Mouse (Mus musculus): ENCODE results near the gene Plch2.

Plch2 gene

GRCm38 (mm10) chr4:154940156-154940555 is 116.4 kb downstream of the Plch2 start:
- TF ChIP-seq POU5F1 (IDR thresholded peaks at IDR 0.05; ENCODE audit: borderline replicate concordance, low read length) (no peak), NANOG (IDR thresholded peaks at IDR 0.05; ENCODE audit: borderline replicate concordance, low read length) (no peak), CTCF (conservative IDR thresholded peaks at IDR 0.05; ENCODE audit: low read length) (no peak)
- no peak overlapping the region for H3K4me3 ChIP-seq (replicated peaks; ENCODE audit: low read length)
- no peaks in the 10 kb centered on the region for H3K9me3 ChIP-seq (ENCODE audit: low read length)
- 0 out of 2 replicates have a peak, but pooled peaks cover 2% of the 10 kb centered on the region for H3K27me3 ChIP-seq (ENCODE audit: insufficient read depth, low read length)
- no peaks in the 10 kb centered on the region for H3K36me3 ChIP-seq (ENCODE audit: insufficient read depth, low read length)
- peaks cover 26% of the 10 kb centered on the region for H3K4me1 ChIP-seq (replicated peaks; ENCODE audit: low read depth, low read length)

GRCm38 (mm10) chr4:154937746-154938145 is 118.8 kb downstream of the Plch2 start:
- Histone ChIP-seq H3K36me3 (ENCODE audit: insufficient read depth, low read length) (no peaks in the 10 kb centered on the region), H3K9me3 (ENCODE audit: low read length) (no peaks in the 10 kb centered on the region), H3K4me3 (replicated peaks; ENCODE audit: low read length) (no peak overlapping the region), H3K27me3 (ENCODE audit: insufficient read depth, low read length) (peaks cover 17% of the 10 kb centered on the region), H3K4me1 (replicated peaks; ENCODE audit: low read depth, low read length) (peaks cover 11% of the 10 kb centered on the region)
- TF ChIP-seq NANOG (IDR thresholded peaks at IDR 0.05; ENCODE audit: borderline replicate concordance, low read length) (no peak), CTCF (conservative IDR thresholded peaks at IDR 0.05; ENCODE audit: low read length) (no peak), POU5F1 (IDR thresholded peaks at IDR 0.05; ENCODE audit: borderline replicate concordance, low read length) (no peak)

- Histone ChIP-seq H3K4me3 (replicated peaks; ENCODE audit: low read length) (no peak overlapping the region), H3K27me3 (ENCODE audit: insufficient read depth, low read length) (peaks cover 21% of the 10 kb centered on the region), H3K36me3 (ENCODE audit: insufficient read depth, low read length) (no peaks in the 10 kb centered on the region), H3K9me3 (ENCODE audit: low read length) (no peaks in the 10 kb centered on the region), H3K4me1 (replicated peaks; ENCODE audit: low read depth, low read length) (peaks cover 5% of the 10 kb centered on the region)
- TF ChIP-seq POU5F1 (IDR thresholded peaks at IDR 0.05; ENCODE audit: borderline replicate concordance, low read length) (no peak), NANOG (IDR thresholded peaks at IDR 0.05; ENCODE audit: borderline replicate concordance, low read length) (no peak), CTCF (conservative IDR thresholded peaks at IDR 0.05; ENCODE audit: low read length) (no peak)
Measured at GRCm38 (mm10) chr4:154936542-154937255, 119.9 kb downstream of the Plch2 start.

- no peak overlapping the region for H3K4me3 ChIP-seq (replicated peaks; ENCODE audit: low read length)
- no peak for TF ChIP-seq POU5F1 (IDR thresholded peaks at IDR 0.05; ENCODE audit: borderline replicate concordance, low read length)
- TF ChIP-seq NANOG (IDR thresholded peaks at IDR 0.05; ENCODE audit: borderline replicate concordance, low read length), result no peak
- TF ChIP-seq CTCF (conservative IDR thresholded peaks at IDR 0.05; ENCODE audit: low read length), result peak; percentile 33
- H3K36me3 ChIP-seq (ENCODE audit: insufficient read depth, low read length), result no peaks in the 10 kb centered on the region
- H3K27me3 ChIP-seq (ENCODE audit: insufficient read depth, low read length), result peaks cover 21% of the 10 kb centered on the region
- 0 out of 2 replicates have a peak, but pooled peaks cover 3% of the 10 kb centered on the region for H3K4me1 ChIP-seq (replicated peaks; ENCODE audit: low read depth, low read length)
- no peaks in the 10 kb centered on the region for H3K9me3 ChIP-seq (ENCODE audit: low read length)
Measured at GRCm38 (mm10) chr4:154935788-154936187, 120.8 kb downstream of the Plch2 start.

GRCm38 (mm10) chr4:154934800-154935199 is 121.8 kb downstream of the Plch2 start:
- Histone ChIP-seq H3K36me3 (ENCODE audit: insufficient read depth, low read length) (no peaks in the 10 kb centered on the region), H3K4me3 (replicated peaks; ENCODE audit: low read length) (no peak overlapping the region), H3K9me3 (ENCODE audit: low read length) (no peaks in the 10 kb centered on the region), H3K4me1 (replicated peaks; ENCODE audit: low read depth, low read length) (0 out of 2 replicates have a peak, but pooled peaks cover 3% of the 10 kb centered on the region), H3K27me3 (ENCODE audit: insufficient read depth, low read length) (peaks cover 26% of the 10 kb centered on the region)
- TF ChIP-seq POU5F1 (IDR thresholded peaks at IDR 0.05; ENCODE audit: borderline replicate concordance, low read length), result no peak
- no peak for TF ChIP-seq NANOG (IDR thresholded peaks at IDR 0.05; ENCODE audit: borderline replicate concordance, low read length)
- no peak for TF ChIP-seq CTCF (conservative IDR thresholded peaks at IDR 0.05; ENCODE audit: low read length)

GRCm38 (mm10) chr4:154933306-154933907 is 123.2 kb downstream of the Plch2 start:
- Histone ChIP-seq H3K27me3 (ENCODE audit: insufficient read depth, low read length) (peaks cover 27% of the 10 kb centered on the region), H3K4me3 (replicated peaks; ENCODE audit: low read length) (no peak overlapping the region)
- TF ChIP-seq POU5F1 (IDR thresholded peaks at IDR 0.05; ENCODE audit: borderline replicate concordance, low read length), result no peak
- no peak for TF ChIP-seq CTCF (conservative IDR thresholded peaks at IDR 0.05; ENCODE audit: low read length)
- no peak for TF ChIP-seq NANOG (IDR thresholded peaks at IDR 0.05; ENCODE audit: borderline replicate concordance, low read length)

More at GRCm38 (mm10) chr4:154933306-154933907, 123.2 kb downstream of the Plch2 start:
- Histone ChIP-seq H3K9me3 (ENCODE audit: low read length) (no peaks in the 10 kb centered on the region), H3K4me1 (replicated peaks; ENCODE audit: low read depth, low read length) (peaks cover 7% of the 10 kb centered on the region), H3K36me3 (ENCODE audit: insufficient read depth, low read length) (no peaks in the 10 kb centered on the region)

Measured in E14TG2a.4 (cell line).